In genomic region chr2:153343191-153343590, GRCm38 (mm10) we compare ENCODE assay signal across 21 mouse cellular contexts. TPM values are rescaled to one million over a fixed set of nuclear protein-coding genes. Genes with fewer than 3 reads are reported as not detected.
DNase-seq lines count a peak whose midpoint lies in the region; ATAC-seq and TF ChIP-seq lines count a peak whose summit lies in the region.
"Had no signal": no experiment of that assay in that cellular context is flagged by ENCODE, and none has a peak within 500 bp of the region (broad histone marks: within the 10 kb centered on the region; RNA-seq: fewer than 3 reads in every experiment).

No protein-coding gene starts in this region.

- no peak overlapping the region; a peak in 1 of 4 replicates for H3K4me3 ChIP-seq in MEL (ENCODE audit: control insufficient read depth in 1 of 2, insufficient read depth in 1 of 2, low read depth in 2 of 2, low read length in 2 of 2)
- H3K4me3 ChIP-seq in intestine, embryonic 15.5 days (replicated peaks) = no peak overlapping the region
- no peak overlapping the region for H3K4me3 ChIP-seq in liver, embryonic 14.5 days (ENCODE audit: insufficient read depth in 1 of 2, low read depth in 2 of 2, low read length in 2 of 2)
- no peak overlapping the region for H3K4me3 ChIP-seq in stomach, embryonic 15.5 days (replicated peaks)
- H3K4me3 ChIP-seq in kidney, embryonic 15.5 days (replicated peaks) = no peak overlapping the region
- H3K4me3 ChIP-seq: embryonic facial prominence, embryonic 12.5 days; gastrocnemius, adult 2 months; hindbrain, embryonic 15.5 days; limb, embryonic 13.5 days; lung, embryonic 15.5 days had no signal

- no peak overlapping the region for H3K4me2 ChIP-seq in intestine, embryonic 15.5 days (replicated peaks)
- no peak overlapping the region for H3K4me2 ChIP-seq in liver, embryonic 14.5 days (ENCODE audit: low read depth)
- H3K4me2 ChIP-seq in stomach, embryonic 15.5 days = no peak overlapping the region
- no peak overlapping the region for H3K4me2 ChIP-seq in kidney, embryonic 15.5 days
- H3K4me2 ChIP-seq: embryonic facial prominence, embryonic 12.5 days; hindbrain, embryonic 15.5 days; limb, embryonic 13.5 days; lung, embryonic 15.5 days had no signal

- peaks cover 24% of the 10 kb centered on the region for H3K79me2 ChIP-seq in MEL (ENCODE audit: control insufficient read depth, insufficient read depth, low read length, poor library complexity)

- no peak for TF ChIP-seq RAD21 in MEL (IDR thresholded peaks at IDR 0.05; ENCODE audit: low read depth, low read length)

- peak overlapping the region; percentile 81 for H3K27ac ChIP-seq in MEL (ENCODE audit: control insufficient read depth, low read depth, low read length)
- peak overlapping the region; percentile 29 for H3K27ac ChIP-seq in intestine, embryonic 15.5 days
- H3K27ac ChIP-seq in liver, embryonic 14.5 days = peak overlapping the region; percentile 57
- peak overlapping the region; percentile 2; the same call in 1 of the 2 replicates for H3K27ac ChIP-seq in stomach, embryonic 15.5 days
- no peak overlapping the region for H3K27ac ChIP-seq in kidney, embryonic 15.5 days
- H3K27ac ChIP-seq: embryonic facial prominence, embryonic 12.5 days; gastrocnemius, adult 2 months; hindbrain, embryonic 15.5 days; limb, embryonic 13.5 days; lung, embryonic 15.5 days had no signal

- H3K4me1 ChIP-seq in MEL (ENCODE audit: control insufficient read depth in 1 of 2, insufficient read depth in 2 of 2, low read length in 2 of 2) = peaks cover 14 to 27% of the 10 kb centered on the region in 2 experiments
- peaks cover 5% of the 10 kb centered on the region; the same call in 1 of the 2 replicates for H3K4me1 ChIP-seq in intestine, embryonic 15.5 days (replicated peaks)
- peaks cover 24 to 32% of the 10 kb centered on the region in 2 experiments for H3K4me1 ChIP-seq in liver, embryonic 14.5 days (replicated peaks; ENCODE audit: control insufficient read depth in 2 of 2, insufficient read depth in 2 of 2, low read length in 1 of 2)
- H3K4me1 ChIP-seq in stomach, embryonic 15.5 days = 0 out of 2 replicates have a peak, but pooled peaks cover 5% of the 10 kb centered on the region
- peaks cover 13% of the 10 kb centered on the region for H3K4me1 ChIP-seq in kidney, embryonic 15.5 days

- no peak for ATAC-seq in intestine, embryonic 15.5 days
- ATAC-seq in liver, embryonic 14.5 days (ENCODE audit: insufficient read depth) = no peak
- no peak for ATAC-seq in stomach, embryonic 15.5 days (ENCODE audit: insufficient read depth, low FRiP score, low read depth)
- ATAC-seq in kidney, embryonic 15.5 days (replicated peaks; ENCODE audit: low FRiP score) = no peak
- ATAC-seq: Patski had no signal

- TF ChIP-seq POLR2A in MEL (IDR thresholded peaks at IDR 0.05; ENCODE audit: control insufficient read depth in 1 of 2, insufficient read depth in 1 of 2, low read depth in 1 of 2, low read length in 2 of 2, poor library complexity in 1 of 2) = no peak

- no peaks in the 10 kb centered on the region for H3K27me3 ChIP-seq in MEL (ENCODE audit: control insufficient read depth in 1 of 2, insufficient read depth in 2 of 2, low read length in 2 of 2)
- no peaks in the 10 kb centered on the region for H3K27me3 ChIP-seq in intestine, embryonic 15.5 days (replicated peaks)
- no peaks in the 10 kb centered on the region for H3K27me3 ChIP-seq in liver, embryonic 14.5 days (ENCODE audit: control insufficient read depth, insufficient read depth, low read length)
- H3K27me3 ChIP-seq in stomach, embryonic 15.5 days (replicated peaks) = no peaks in the 10 kb centered on the region
- no peaks in the 10 kb centered on the region for H3K27me3 ChIP-seq in kidney, embryonic 15.5 days
- H3K27me3 ChIP-seq: embryonic facial prominence, embryonic 12.5 days; hindbrain, embryonic 15.5 days; limb, embryonic 13.5 days; lung, embryonic 15.5 days; Patski had no signal

- peak overlapping the region; percentile 13 for H3K9ac ChIP-seq in MEL (ENCODE audit: control insufficient read depth, low read depth, low read length, poor library complexity, severe bottlenecking)
- H3K9ac ChIP-seq in intestine, embryonic 15.5 days = no peak overlapping the region
- H3K9ac ChIP-seq in liver, embryonic 14.5 days (replicated peaks) = no peak overlapping the region
- no peak overlapping the region for H3K9ac ChIP-seq in stomach, embryonic 15.5 days
- no peak overlapping the region for H3K9ac ChIP-seq in kidney, embryonic 15.5 days
- H3K9ac ChIP-seq: embryonic facial prominence, embryonic 12.5 days; hindbrain, embryonic 15.5 days; limb, embryonic 13.5 days; lung, embryonic 15.5 days had no signal

- TF ChIP-seq CTCF in MEL (IDR thresholded peaks at IDR 0.05 in 2 of 3, conservative IDR thresholded peaks at IDR 0.05 in 1 of 3; ENCODE audit: control insufficient read depth in 1 of 3, insufficient read depth in 1 of 3, low read depth in 2 of 3, low read length in 3 of 3, poor library complexity in 1 of 3, severe bottlenecking in 1 of 3) = no peak
- no peak for TF ChIP-seq CTCF in liver, embryonic 14.5 days (IDR thresholded peaks at IDR 0.05; ENCODE audit: low read depth)

- H3K36me3 ChIP-seq in MEL (ENCODE audit: control insufficient read depth in 1 of 2, insufficient read depth in 2 of 2, low read length in 2 of 2) = peaks cover 0 to 34% of the 10 kb centered on the region in 2 experiments; a peak in 2 of 4 replicates
- H3K36me3 ChIP-seq in intestine, embryonic 15.5 days = no peaks in the 10 kb centered on the region
- H3K36me3 ChIP-seq in liver, embryonic 14.5 days (replicated peaks; ENCODE audit: control insufficient read depth, insufficient read depth, low read depth) = no peaks in the 10 kb centered on the region
- H3K36me3 ChIP-seq in stomach, embryonic 15.5 days = no peaks in the 10 kb centered on the region
- H3K36me3 ChIP-seq in kidney, embryonic 15.5 days = peaks cover 13% of the 10 kb centered on the region
- H3K36me3 ChIP-seq: hindbrain, embryonic 15.5 days had no signal

- DNase-seq in MEL (ENCODE audit: low read depth, low spot score) = peak; percentile 35
- DNase-seq in liver, embryonic 14.5 days (ENCODE audit: low read depth in 3 of 3, low spot score in 3 of 3) = no peak
- no peak for DNase-seq in ovary, postnatal 10 days (ENCODE audit: low spot score)
- DNase-seq in thymus, postnatal 4 days = no peak
- DNase-seq: cerebellum, adult 11 months; cerebellum, adult 9-11 months; gastrocnemius, adult 2 months; kidney, adult 9 months; kidney, postnatal 25 days; lung, postnatal 4 days; midbrain, embryonic 14.5 days; retina, postnatal 1 day; right cerebral cortex, postnatal 25 days had no signal

- no peak for TF ChIP-seq EP300 in MEL (IDR thresholded peaks at IDR 0.05; ENCODE audit: low read depth in 1 of 2, low read length in 2 of 2)
- no peak for TF ChIP-seq EP300 in liver, embryonic 14.5 days (IDR thresholded peaks at IDR 0.05; ENCODE audit: low read depth)

- no peaks in the 10 kb centered on the region for H3K9me3 ChIP-seq in MEL (replicated peaks; ENCODE audit: insufficient read depth, low read length)
- H3K9me3 ChIP-seq in intestine, embryonic 15.5 days = no peaks in the 10 kb centered on the region
- no peaks in the 10 kb centered on the region for H3K9me3 ChIP-seq in liver, embryonic 14.5 days (ENCODE audit: control insufficient read depth, low read length)
- no peaks in the 10 kb centered on the region for H3K9me3 ChIP-seq in stomach, embryonic 15.5 days
- H3K9me3 ChIP-seq in kidney, embryonic 15.5 days (replicated peaks) = no peaks in the 10 kb centered on the region
- H3K9me3 ChIP-seq: embryonic facial prominence, embryonic 12.5 days; hindbrain, embryonic 15.5 days; limb, embryonic 13.5 days; lung, embryonic 15.5 days had no signal

TF ChIP-seq in MEL, 35 proteins besides CTCF, POLR2A, EP300 and RAD21 (continues in another document):
- TF ChIP-seq JUND (IDR thresholded peaks at IDR 0.05; ENCODE audit: low read depth, low read length) = no peak
- no peak for TF ChIP-seq TBP (IDR thresholded peaks at IDR 0.05; ENCODE audit: low read depth, low read length)
- no peak for TF ChIP-seq CHD1 (IDR thresholded peaks at IDR 0.05; ENCODE audit: low read depth, low read length)
- TF ChIP-seq MXI1 (IDR thresholded peaks at IDR 0.05; ENCODE audit: low read depth, low read length) = no peak
- TF ChIP-seq POLR2AphosphoS2 (IDR thresholded peaks at IDR 0.05; ENCODE audit: low read length) = no peak
- TF ChIP-seq UBTF (IDR thresholded peaks at IDR 0.05; ENCODE audit: borderline replicate concordance, insufficient read depth, low read depth, low read length) = no peak
- TF ChIP-seq GATA1 (IDR thresholded peaks at IDR 0.05; ENCODE audit: low read depth, low read length) = no peak
- TF ChIP-seq E2F4 (IDR thresholded peaks at IDR 0.05; ENCODE audit: borderline replicate concordance, low read depth, low read length) = no peak
- no peak for TF ChIP-seq TCF12 (IDR thresholded peaks at IDR 0.05; ENCODE audit: low read depth, low read length)
- no peak for TF ChIP-seq ZC3H11A (IDR thresholded peaks at IDR 0.05; ENCODE audit: low read depth, low read length)
- no peak for TF ChIP-seq ELF1 (IDR thresholded peaks at IDR 0.05; ENCODE audit: low read depth, low read length)
- TF ChIP-seq NELFE (IDR thresholded peaks at IDR 0.05; ENCODE audit: low read depth, low read length) = no peak
- no peak for TF ChIP-seq MAZ (IDR thresholded peaks at IDR 0.05; ENCODE audit: low read depth, low read length)
- no peak for TF ChIP-seq MYB (IDR thresholded peaks at IDR 0.05; ENCODE audit: low read depth, low read length)

RNA-seq across cellular contexts. Expression of gene Asxl1, which starts 2.4 kb away (rescaled TPM):
- 15.2 and 20.6 TPM in 2 replicates for total RNA-seq in MEL (2012; rRNA removed)
- 10 to 100 TPM in 1 of 2 experiments, not detected in 1; 35.5 TPM for polyA plus RNA-seq in MEL (2012; ENCODE audit: insufficient read depth in 1 of 2, insufficient read length in 2 of 2, low read depth in 1 of 2, low replicate concordance in 2 of 2, missing spikeins in 1 of 2)
- 12.4 and 13.5 TPM in 2 replicates for polyA plus RNA-seq in intestine, embryonic 15.5 days (2015; fragmentation: Nextera tagmentation; extraction: Ambion mirVana)
- 6.4 and 7.7 TPM in 2 replicates for polyA plus RNA-seq in liver, embryonic 14.5 days (2012; rRNA removed)
- polyA plus RNA-seq in liver, embryonic 14.5 days (2014; fragmentation: Nextera tagmentation; extraction: Ambion mirVana) = 6.4 and 6.5 TPM in 2 replicates
- 11.3 and 14.4 TPM in 2 replicates for polyA plus RNA-seq in stomach, embryonic 15.5 days (2015; fragmentation: Nextera tagmentation; extraction: Ambion mirVana)
- polyA plus RNA-seq in kidney, embryonic 15.5 days (2015; fragmentation: Nextera tagmentation; extraction: Ambion mirVana) = 11.2 and 12.2 TPM in 2 replicates

RNA-seq across cellular contexts. Expression of gene Kif3b, which starts 52.0 kb away (rescaled TPM):
- total RNA-seq in MEL (2012; rRNA removed) = 10.0 and 11.0 TPM in 2 replicates
- polyA plus RNA-seq in MEL (2012; ENCODE audit: insufficient read depth in 1 of 2, insufficient read length in 2 of 2, low read depth in 1 of 2, low replicate concordance in 2 of 2, missing spikeins in 1 of 2) = 10 to 100 TPM; 17.9 to 34.2 TPM
- polyA plus RNA-seq in intestine, embryonic 15.5 days (2015; fragmentation: Nextera tagmentation; extraction: Ambion mirVana) = 7.1 and 7.7 TPM in 2 replicates
- 2.0 and 2.5 TPM in 2 replicates for polyA plus RNA-seq in liver, embryonic 14.5 days (2012; rRNA removed)
- polyA plus RNA-seq in liver, embryonic 14.5 days (2014; fragmentation: Nextera tagmentation; extraction: Ambion mirVana) = 1.4 and 1.8 TPM in 2 replicates
- polyA plus RNA-seq in stomach, embryonic 15.5 days (2015; fragmentation: Nextera tagmentation; extraction: Ambion mirVana) = 6.3 and 7.0 TPM in 2 replicates
- polyA plus RNA-seq in kidney, embryonic 15.5 days (2015; fragmentation: Nextera tagmentation; extraction: Ambion mirVana) = 8.1 and 9.0 TPM in 2 replicates
